Mouse (Mus musculus): Measurements from ENCODE around the gene Ppfia4.

- TF ChIP-seq CTCF (IDR thresholded peaks at IDR 0.05; ENCODE audit: low read depth) = no peak
- TF ChIP-seq EP300 (IDR thresholded peaks at IDR 0.05; ENCODE audit: low read depth) = no peak
These were observed 50.4 kb downstream of the Ppfia4 start for GRCm38 (mm10) chr1:134282342-134282741.

Measured in liver, embryonic 14.5 days (tissue).